Mouse (Mus musculus) kidney, adult 11 months (tissue): ENCODE measurements at regions not wholly inside any gene's neighbourhood (a gene's known extent, or its start where the extent isn't known, plus 50 kb on each side); places are given as distances from the start of the nearest gene placed in this dataset.

ENCODE experiments used
- DNase-seq: peaks from one replicate; pipeline ENCODE4 v3.0.0; 2022

DNA sequence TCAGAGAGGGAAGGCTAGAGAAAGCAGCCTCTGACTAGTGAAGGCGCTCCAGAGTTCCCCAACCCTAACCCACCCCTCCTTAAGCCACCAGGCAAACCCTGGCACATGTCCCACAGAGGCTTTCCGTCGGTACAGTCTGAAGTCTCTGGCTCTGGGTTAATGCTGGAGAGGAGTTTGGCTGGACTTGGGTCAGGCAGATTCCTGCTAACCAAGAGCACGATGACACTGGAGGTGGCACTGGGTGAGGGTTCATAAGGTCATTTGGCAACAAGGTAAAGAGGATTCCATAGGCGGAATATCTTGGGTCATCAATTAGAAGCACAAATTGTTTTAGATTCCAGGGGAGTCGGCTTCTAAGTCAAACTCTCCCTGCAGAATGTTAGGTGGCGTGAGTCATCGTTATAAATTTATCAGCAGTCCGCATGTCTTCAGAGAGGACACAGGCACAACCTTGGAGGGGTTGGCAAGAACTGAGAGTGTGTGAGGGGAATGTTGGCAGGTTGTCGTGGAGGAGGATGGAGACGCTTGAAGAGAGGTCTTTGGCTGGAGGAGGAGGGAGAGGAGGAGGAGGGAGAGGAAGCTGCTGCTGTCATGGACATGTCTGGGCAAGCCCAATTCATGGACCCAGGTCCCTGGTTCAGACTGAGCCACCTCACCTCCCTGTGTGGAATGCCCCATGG lies 138.4 kb downstream of the Utp6 start:
- peak; percentile 70 for DNase-seq

GRCm38 (mm10) chr11:79821986-79822385 lies 140.2 kb downstream of the Utp6 start:
- DNase-seq = no peak

DNA sequence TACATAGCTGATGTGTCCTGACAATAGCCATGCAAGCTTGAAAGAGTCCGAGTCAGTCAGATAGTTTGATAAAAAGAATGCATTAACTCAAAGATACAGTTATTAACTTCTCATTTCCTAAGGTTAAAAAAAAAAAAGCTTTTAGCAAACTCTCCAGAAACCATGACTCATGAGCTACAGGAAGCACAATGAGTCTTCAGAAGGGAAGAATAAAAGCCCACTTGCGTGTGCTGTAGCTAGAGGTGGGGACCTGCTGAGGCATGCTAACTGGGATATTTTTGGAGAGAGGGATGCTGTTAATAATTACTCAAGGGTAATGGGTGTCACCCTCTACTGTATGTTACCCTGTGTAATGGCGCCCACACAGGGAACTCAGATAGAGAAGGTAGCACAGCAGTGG lies 147.0 kb downstream of the Utp6 start:
- no peak for DNase-seq

DNA sequence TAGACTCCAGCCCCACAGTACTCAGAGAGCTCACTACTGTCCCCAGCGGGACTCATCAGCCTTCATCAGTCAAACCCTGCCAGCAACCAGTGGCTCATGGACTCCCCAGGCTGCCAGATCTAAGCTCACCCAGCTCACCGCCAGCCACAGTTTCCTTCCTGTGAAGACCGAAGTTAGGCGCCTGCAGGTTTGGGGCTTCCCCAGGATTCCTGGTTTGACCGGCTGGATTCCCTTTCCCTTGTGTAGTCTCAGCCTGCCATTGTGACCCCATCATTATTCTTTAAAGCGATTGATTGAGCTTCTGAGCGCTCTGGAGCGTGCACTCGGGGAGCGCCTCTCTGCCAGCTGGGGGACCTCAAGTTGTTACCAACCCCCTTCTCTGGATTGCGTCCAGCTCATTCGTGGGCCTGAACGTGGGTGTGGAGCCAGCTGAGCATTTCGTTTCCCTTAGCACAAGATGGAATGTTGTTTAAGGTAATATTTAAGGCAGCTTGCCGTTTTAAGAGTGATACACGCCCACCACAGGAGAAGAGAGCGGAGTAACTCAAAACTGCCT lies 155.2 kb downstream of the Utp6 start:
- DNase-seq = no peak

DNA sequence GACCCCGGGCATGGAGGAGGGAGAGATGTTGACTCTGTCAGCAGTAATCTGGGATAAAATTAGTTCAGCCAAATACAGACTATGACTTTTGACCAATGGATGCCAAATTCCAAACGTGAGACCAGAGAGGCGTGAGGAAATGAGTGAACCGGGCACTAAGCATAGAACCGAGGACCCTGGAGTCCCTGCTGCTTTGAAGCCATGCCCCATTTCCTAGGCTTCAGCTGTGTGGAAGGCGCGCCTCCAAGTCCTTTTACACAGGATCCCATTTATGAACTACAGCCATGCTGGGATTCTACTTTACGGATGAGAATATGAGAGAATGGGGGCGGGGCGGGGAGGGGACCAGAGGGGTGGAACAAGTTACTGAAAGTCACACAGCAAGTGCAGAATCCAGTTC lies 155.8 kb downstream of the Utp6 start:
- no peak for DNase-seq

DNA sequence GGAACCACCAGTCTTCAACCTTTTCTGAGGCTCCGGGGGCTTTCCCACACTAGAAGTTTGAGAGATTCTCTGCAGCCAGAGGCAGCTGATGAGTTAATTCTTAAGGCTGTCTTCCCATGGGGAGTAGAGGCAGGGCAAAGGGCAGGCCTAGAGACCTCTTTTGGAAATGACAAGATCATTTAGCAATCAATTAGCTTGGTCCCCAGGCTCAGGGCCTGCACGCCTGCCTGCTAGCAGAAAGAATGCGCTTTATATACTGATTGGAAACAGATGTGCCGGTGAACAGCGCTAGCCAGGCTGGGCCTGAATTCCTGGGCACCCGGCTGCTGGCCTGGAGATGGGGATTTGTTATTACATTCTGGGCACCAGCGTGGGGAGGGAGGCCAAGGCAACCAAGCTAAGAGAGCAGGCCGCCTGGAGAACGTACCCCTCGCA lies 156.2 kb downstream of the Utp6 start:
- peak; percentile 27 for DNase-seq

DNA sequence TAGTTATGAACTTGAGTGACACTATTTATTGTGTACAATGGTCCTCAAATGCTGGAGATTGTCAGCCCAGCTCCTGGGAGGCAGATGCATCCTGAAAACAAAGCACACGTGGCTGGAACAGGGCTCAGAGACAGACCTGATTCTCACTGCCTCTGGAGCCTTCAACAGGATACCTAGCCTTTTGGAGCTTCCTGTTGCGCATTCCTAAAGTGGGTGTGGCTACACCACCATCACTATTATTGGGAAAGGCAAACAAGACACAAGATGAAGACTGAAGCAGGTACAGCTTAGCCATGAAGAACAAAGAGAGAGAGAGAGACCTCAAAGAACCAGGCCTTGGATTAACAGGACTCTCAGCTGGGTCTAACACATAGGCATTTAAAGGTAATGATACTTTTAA lies 158.2 kb downstream of the Utp6 start:
- no peak for DNase-seq

DNA sequence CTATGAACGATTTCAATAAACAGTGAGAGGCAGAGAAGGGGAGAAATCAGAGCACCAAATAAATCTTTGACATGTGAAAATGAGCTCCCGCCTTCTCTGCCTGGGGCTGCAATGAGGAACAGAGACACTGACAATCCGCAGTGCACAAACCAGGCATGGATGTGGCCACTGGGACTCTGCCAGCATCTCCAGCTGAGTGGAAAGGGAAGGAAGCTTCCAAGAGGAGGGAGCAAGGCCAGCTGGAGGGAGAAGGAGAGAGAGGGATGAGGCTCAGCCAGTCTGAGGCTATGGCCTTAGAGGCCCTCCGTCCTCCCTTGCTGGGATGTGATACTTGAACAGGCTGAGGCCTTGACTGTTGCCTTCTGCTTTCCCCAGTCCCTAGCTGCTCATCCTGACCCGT lies 159.2 kb downstream of the Utp6 start:
- DNase-seq = no peak

GRCm38 (mm10) chr11:79802566-79802965 lies 159.6 kb downstream of the Utp6 start:
- DNase-seq = no peak

GRCm38 (mm10) chr11:79800256-79800655 lies 161.9 kb downstream of the Utp6 start:
- no peak for DNase-seq

- DNase-seq = peak; percentile 74
Observed at GRCm38 (mm10) chr11:79788251-79788741, 173.9 kb downstream of the Utp6 start.

DNA sequence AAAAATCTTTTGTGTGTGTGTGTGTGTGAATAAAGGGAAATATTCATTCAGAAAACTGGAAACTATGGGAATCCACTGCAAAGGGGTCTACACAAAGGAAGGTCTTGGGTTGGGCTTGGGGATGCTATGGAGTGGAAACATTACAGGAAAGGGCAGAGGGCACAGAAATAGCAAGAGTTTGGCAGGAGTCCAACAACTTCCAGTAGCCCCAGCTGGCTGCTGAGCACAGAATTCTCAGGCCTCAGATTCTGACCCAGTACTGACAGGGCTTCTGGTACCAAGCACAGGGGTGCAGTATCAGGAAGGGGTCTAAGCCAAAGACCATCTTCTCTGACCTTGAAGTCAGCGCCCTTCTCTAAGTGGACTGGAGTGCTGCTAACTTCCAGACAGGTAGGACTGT lies 174.4 kb downstream of the Utp6 start:
- DNase-seq = no peak

DNA sequence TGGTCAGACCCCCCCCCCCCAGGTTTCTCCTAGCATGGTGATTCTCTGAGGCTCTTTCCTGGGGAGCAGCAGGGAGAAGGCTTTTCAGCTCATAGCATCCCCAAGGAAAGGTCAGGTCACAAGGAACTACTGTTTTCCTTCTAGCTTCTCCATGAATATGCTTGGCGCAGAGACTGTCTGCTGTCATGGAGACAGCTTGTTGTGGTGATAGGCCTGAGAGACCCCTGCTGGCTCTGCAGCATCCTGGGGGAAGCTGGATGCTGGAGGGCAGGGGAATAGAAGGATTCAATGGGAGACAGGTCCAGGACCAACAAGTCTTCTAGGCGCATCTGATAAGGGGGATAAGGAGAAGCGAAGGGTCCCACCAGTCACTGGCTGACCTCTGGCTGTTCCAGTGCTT lies 178.1 kb downstream of the Utp6 start:
- no peak for DNase-seq

DNA sequence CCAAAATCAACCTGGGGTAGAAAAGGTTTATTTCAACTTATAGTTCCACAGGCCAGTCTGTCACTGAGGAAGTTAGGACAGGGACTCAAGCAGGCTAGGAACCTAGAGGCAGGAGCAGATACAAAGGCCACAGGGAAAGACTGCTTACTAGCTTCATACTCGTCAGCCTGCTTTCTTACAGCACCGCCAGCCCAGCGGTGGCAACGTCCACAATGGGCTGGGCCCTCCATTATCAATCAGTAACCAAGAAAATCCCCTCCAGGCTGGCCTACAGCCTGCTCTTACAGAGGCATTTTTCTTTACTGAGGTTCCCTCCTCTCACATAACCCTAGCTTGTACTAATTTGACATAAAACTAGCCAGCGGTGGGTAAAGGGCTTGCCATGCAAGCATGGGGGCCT lies 180.2 kb downstream of the Utp6 start:
- peak; percentile 75 for DNase-seq

DNA sequence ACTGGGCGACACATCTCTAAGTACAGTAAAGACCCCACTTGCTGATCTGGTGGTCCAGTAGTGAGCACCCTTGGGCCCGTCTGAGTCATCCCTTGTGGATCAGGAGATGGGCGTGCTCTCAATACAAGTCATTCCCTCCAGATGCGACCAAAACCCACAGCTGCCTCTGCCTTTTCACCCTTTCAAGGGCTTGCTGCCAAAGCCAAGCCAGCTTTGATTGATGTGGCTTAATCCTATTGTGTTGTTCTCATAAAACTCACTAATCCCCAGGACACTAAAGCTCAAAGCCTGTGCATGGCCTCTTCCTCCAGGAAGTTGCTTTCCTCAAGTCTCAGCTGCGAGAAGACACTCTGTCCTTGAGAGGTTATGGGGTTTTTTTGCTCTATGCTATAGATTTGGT lies 182.4 kb downstream of the Utp6 start:
- DNase-seq = no peak

- DNase-seq = peak; percentile 40
Observed at GRCm38 (mm10) chr11:79778522-79778921, 183.7 kb downstream of the Utp6 start.

- no peak for DNase-seq
Observed at GRCm38 (mm10) chr11:79777988-79778387, 184.2 kb downstream of the Utp6 start.

GRCm38 (mm10) chr11:79776577-79776976 lies 185.6 kb downstream of the Rab11fip4 start:
- no peak for DNase-seq

DNA sequence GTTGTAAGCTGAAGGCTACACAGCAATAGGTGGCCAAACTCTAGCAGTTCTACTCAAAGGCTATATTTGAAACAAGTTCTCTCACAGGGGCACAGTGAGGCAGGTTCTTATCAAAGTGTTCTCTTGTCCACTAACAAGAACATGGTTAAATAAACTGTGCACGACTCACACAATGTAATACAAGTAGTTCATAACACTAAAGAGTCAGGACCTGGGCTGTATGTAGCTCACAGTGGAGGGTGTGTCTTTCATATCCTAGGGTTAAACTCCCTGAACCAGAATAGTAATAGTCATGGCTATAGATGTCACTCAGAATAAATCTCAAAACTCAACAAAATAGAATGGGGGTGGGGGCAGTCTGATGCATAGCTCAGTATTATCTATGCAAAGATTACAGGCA lies 182.7 kb downstream of the Rab11fip4 start:
- no peak for DNase-seq

- peak; percentile 93 for DNase-seq
Observed at GRCm38 (mm10) chr11:79771431-79771830, 180.4 kb downstream of the Rab11fip4 start.

- DNase-seq = no peak
Observed at GRCm38 (mm10) chr11:79767111-79767510, 176.1 kb downstream of the Rab11fip4 start.

GRCm38 (mm10) chr11:79766036-79766435 lies 175.0 kb downstream of the Rab11fip4 start:
- no peak for DNase-seq

DNA sequence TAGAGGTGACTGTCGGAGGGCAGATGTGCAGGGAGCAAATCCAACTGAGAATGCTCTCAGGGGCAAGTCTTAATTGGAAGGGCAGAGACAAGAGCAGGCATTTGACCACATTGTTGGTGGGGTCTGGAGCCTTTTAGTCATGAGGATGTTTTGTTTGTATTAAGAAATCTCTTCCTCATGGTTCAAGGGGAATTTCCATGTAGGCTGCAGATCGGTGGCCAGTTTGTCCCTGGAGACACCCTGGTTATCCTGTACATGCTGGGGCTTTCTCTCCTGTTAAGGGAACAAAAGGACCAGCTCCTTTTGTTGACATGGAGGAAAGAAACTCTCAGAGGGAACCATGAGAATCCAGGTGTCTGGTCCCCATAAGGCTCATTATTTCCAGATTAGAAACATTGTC lies 174.4 kb downstream of the Rab11fip4 start:
- DNase-seq = no peak

GRCm38 (mm10) chr11:79764026-79764425 lies 173.0 kb downstream of the Rab11fip4 start:
- no peak for DNase-seq

DNA sequence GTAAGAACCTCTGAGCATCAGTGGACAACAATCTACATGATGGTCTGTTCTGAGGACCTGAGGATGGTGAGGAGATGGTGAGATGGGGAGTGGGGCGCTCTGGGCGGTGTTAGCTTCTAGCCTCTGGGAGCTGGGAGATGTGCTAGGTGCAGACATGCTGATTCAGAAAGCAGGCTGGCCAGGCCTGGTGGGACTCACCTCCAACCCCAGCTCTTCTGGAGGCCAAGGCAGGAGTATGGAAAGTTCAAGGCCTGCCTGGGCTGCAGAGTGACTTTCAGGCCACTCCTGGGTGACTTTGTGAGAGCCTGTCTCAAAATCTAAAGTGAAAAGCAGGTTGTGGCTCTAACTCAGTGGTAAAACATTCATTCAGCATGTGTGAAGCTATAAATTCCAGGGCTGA lies 171.6 kb downstream of the Rab11fip4 start:
- DNase-seq = no peak
